Mouse (Mus musculus) CH12.LX (cell line): Measurements from ENCODE around the gene Rps5. TPM values are rescaled to one million over a fixed set of nuclear protein-coding genes. Genes with fewer than 3 reads are reported as not detected.
"Not testable (repeated sequence)": the region's sequence is repeated elsewhere in the genome, so short reads cannot be mapped to it uniquely, and the experiment has no call there.

Experiments
- DNase-seq: peaks from one replicate; pipeline ENCODE4 v3.0.0-alpha.2; 2013; ENCODE audit errors: extremely low read depth
- H3K27ac ChIP-seq: 2 replicates; pipeline ENCODE4 v1.5.1; 2012; ENCODE audit warnings: low read depth, mild to moderate bottlenecking, control low read depth, moderate library complexity; ENCODE audit not compliant: insufficient read depth
- H3K27me3 ChIP-seq: replicated peaks from 2 replicates; pipeline ENCODE3; 2012; ENCODE audit warnings: inconsistent platforms
- H3K36me3 ChIP-seq, 2 experiments: replicated peaks in 1 of 2; 2 replicates each; pipeline versions ENCODE3 to v1.6.1; 2012; ENCODE audit warnings: inconsistent platforms in 1 of 2, low read length in 1 of 2, mild to moderate bottlenecking in 1 of 2, mixed read lengths in 1 of 2, moderate library complexity in 1 of 2; ENCODE audit not compliant: control insufficient read depth in 1 of 2, insufficient read depth in 1 of 2
- H3K4me1 ChIP-seq, 2 experiments: 2 replicates each; pipeline ENCODE4 v1.6.1; 2012; ENCODE audit warnings: inconsistent platforms in 1 of 2, moderate library complexity in 1 of 2; ENCODE audit not compliant: insufficient read depth in 2 of 2, control insufficient read depth in 1 of 2
- H3K4me2 ChIP-seq: 2 replicates; pipeline ENCODE4 v1.6.1; 2012; ENCODE audit warnings: low read depth, mild to moderate bottlenecking, control low read depth; ENCODE audit not compliant: poor library complexity, insufficient read depth, severe bottlenecking
- H3K4me3 ChIP-seq, 3 experiments: fragments of 150-350 bp in 1 of 3; sonication (generic) in 1 of 3; replicated peaks in 1 of 3; 2 replicates each; pipeline versions ENCODE3 to v1.5.1; 2011 to 2012; ENCODE audit warnings: low read depth in 2 of 3, low read length in 2 of 3, mild to moderate bottlenecking in 2 of 3, moderate library complexity in 2 of 3, control low read depth in 1 of 3, improper control_type of control experiment in 1 of 3, inconsistent platforms in 1 of 3, mixed read lengths in 1 of 3; ENCODE audit not compliant: poor library complexity in 1 of 3
- H3K79me2 ChIP-seq: replicated peaks from 2 replicates; pipeline ENCODE4 v1.6.1; 2012; ENCODE audit warnings: mild to moderate bottlenecking, moderate library complexity; ENCODE audit not compliant: control insufficient read depth, poor library complexity, insufficient read depth, severe bottlenecking; ENCODE audit errors: extremely low read depth
- H3K9ac ChIP-seq: 2 replicates; pipeline ENCODE4 v1.6.1; 2012; ENCODE audit warnings: low read depth, mild to moderate bottlenecking, control low read depth, moderate library complexity; ENCODE audit not compliant: insufficient read depth
- H3K9me3 ChIP-seq: replicated peaks from 2 replicates; pipeline ENCODE3; 2012; ENCODE audit warnings: low read length, inconsistent platforms, mixed read lengths
- CTCF ChIP-seq, 2 experiments: IDR thresholded peaks in 1 of 2; conservative IDR thresholded peaks in 1 of 2; 2 replicates each; pipeline ENCODE4 v1.5.1; 2011 to 2012; ENCODE audit warnings: low read depth in 2 of 2, low read length in 2 of 2, improper control_type of control experiment in 1 of 2, inconsistent platforms in 1 of 2, mild to moderate bottlenecking in 1 of 2, moderate library complexity in 1 of 2
- ETS1 ChIP-seq: conservative IDR thresholded peaks from 2 replicates; pipeline ENCODE4 v1.6.1; 2012; ENCODE audit warnings: low read depth, mild to moderate bottlenecking, inconsistent platforms, low read length, improper control_type of control experiment, moderate library complexity
- IRF4 ChIP-seq: IDR thresholded peaks from 2 replicates; pipeline ENCODE4 v1.6.1; 2014; ENCODE audit warnings: low read depth, mild to moderate bottlenecking, inconsistent platforms, low read length, improper control_type of control experiment
- KAT2A ChIP-seq: IDR thresholded peaks from 2 replicates; pipeline ENCODE4 v1.6.1; 2012; ENCODE audit warnings: low read length, improper control_type of control experiment, inconsistent platforms; ENCODE audit not compliant: insufficient replicate concordance
- MAFK ChIP-seq: IDR thresholded peaks from 2 replicates; pipeline ENCODE4 v1.6.1; 2011; ENCODE audit warnings: low read length, improper control_type of control experiment; ENCODE audit not compliant: insufficient replicate concordance
- MEF2A ChIP-seq: IDR thresholded peaks from 2 replicates; pipeline ENCODE4 v1.6.1; 2014; ENCODE audit warnings: low read depth, mild to moderate bottlenecking, inconsistent platforms, low read length, improper control_type of control experiment, borderline replicate concordance
- RAD21 ChIP-seq: IDR thresholded peaks from 2 replicates; pipeline ENCODE4 v1.6.1; 2011; ENCODE audit warnings: low read depth, mild to moderate bottlenecking, low read length, improper control_type of control experiment, moderate library complexity
- SMC3 ChIP-seq: IDR thresholded peaks from 2 replicates; pipeline ENCODE4 v1.6.1; 2011; ENCODE audit warnings: low read depth, low read length, improper control_type of control experiment
- ZKSCAN1 ChIP-seq: IDR thresholded peaks from 2 replicates; pipeline ENCODE4 v1.6.1; 2012; ENCODE audit warnings: low read depth, inconsistent platforms, low read length, improper control_type of control experiment, borderline replicate concordance
- dilution Hi-C: fragments of 300-500 bp; cut with MboI; formaldehyde crosslinking; loops from 2 replicates; pipeline ENCODE4 v1.14.3; 2020; ENCODE audit warnings: low sequenced_read_pairs; ENCODE audit not compliant: extremely low pct_unique_long_range_greater_than_20kb, extremely low pct_ligation_motif_present
- in situ Hi-C: fragments of 300-500 bp; cut with MboI; formaldehyde crosslinking; loops from 3 replicates; pipeline ENCODE4 v1.14.3; 2019; ENCODE audit warnings: low sequenced_read_pairs, low pct_ligation_motif_present, low pct_unique_long_range_greater_than_20kb, mixed read lengths
- polyA plus RNA-seq: library from polyadenylated mRNA; unstranded; fragments of >175 nt; gene quantifications from 2 replicates; pipeline ENCODE4 v1.2.1, GENCODE M21; 2012; ENCODE audit warnings: low read depth; ENCODE audit not compliant: insufficient read length
- total RNA-seq, 2 experiments: library from RNA; depleted of rRNA; stranded (reverse); fragments of 300-350 nt in 1 of 2; fragments of >200 nt in 1 of 2; gene quantifications; 2 replicates each; pipeline ENCODE4 v1.2.3; 2012 to 2014

The Rps5 gene
- total and polyA plus RNA-seq, 3 experiments = 2,088 to 4,293 (median 4,026) TPM

DNA sequence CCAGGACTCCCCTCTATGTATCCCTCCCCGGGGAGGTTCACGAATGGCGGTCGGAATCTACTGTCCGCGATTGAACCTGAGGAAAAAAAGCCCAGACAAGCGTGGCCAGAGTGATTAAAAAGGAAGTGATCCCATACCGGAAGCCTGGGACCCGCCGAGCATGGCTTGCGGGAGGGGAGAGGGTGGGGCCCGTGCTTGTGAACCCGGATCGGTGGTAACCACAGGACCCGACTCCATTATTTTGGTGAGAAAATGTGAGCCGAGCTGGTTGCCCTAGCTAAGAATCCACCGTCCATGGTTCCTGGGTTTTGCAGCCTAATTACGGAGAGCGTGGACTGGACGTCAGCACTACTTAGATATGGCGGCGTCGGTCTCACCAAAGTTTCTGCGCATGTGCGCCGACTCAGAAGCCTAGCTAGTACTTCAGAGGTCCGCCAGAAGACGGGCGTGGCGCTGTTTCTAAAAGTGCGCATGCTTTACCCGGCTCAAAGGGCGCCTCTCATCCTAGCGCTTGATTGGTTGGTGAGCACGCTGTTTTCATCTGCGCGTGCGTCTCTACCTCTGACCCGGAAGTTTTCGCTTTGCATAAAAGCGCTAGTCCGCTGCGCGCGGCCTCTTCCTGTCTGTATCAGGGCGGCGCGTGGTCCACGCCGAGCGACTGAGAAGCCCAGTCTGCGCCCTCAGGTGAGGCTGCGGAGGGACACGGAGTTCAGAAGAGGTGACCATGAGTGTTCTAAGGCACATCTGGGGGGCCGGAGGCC, at the start of gene Rps5 (continued):
- no peak for TF ChIP-seq MAFK

DNA sequence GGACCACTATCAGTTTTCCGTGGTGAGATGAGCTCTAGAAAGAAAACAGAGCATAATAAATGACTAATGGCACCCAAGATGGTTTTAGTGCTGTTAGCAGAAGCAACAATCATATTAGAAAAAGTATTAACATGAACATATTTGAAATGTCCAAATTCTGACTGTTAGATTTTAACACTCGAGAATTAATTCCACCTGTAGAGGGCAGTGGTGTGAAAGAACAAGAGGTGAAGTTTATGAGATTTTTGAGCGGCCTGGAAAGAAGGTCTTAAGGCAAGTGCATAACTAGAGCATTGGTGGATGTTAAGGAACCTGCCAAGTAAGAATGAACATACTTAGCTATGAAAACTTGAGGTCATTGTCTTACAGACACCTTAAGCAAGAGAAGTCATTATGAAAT, 47.8 kb upstream of the Rps5 start:
- dilution Hi-C loops = no loop called here
- in situ Hi-C loops = no loop called here

DNA sequence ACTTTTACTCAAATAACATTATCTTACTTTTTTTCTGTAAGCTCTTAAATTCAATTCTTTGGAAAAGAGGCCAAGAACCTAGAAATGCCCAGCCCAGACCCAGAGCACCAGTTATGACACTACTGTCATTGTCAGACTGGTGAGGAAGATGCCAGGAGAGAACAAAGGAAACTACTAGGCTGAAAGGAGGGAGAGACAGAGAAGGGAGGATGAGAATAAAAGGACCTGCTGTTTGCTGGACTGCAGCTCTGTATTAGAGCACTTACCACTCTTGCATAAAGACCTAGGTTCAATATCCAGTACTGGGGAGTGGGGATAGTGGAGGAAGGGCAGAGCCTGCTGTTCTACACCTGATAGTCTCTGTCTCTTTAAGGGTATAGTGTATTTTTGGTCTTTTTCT, 42.1 kb upstream of the Rps5 start:
- TF ChIP-seq IRF4 (no peak), MEF2A (0 out of 2 replicates have a peak, but pooled peaks have one; percentile 59)

More for the DNA sequence above, 47.8 kb upstream of the Rps5 start:
- peaks cover 5% of the 10 kb centered on the region for H3K9me3 ChIP-seq
- H3K36me3 ChIP-seq = no peaks in the 10 kb centered on the region
- H3K27ac ChIP-seq = no peak overlapping the region
- no peak overlapping the region for H3K9ac ChIP-seq
- no peaks in the 10 kb centered on the region for H3K4me1 ChIP-seq
- H3K27me3 ChIP-seq = peaks cover 14% of the 10 kb centered on the region
- DNase-seq = peak; percentile 60
- H3K4me2 ChIP-seq = no peak overlapping the region
- H3K4me3 ChIP-seq = no peak overlapping the region
- peak; percentile 46 for TF ChIP-seq SMC3
- no peak for TF ChIP-seq ETS1
- no peak for TF ChIP-seq KAT2A
- peak; percentile 67 for TF ChIP-seq RAD21
- TF ChIP-seq CTCF (conservative IDR thresholded peaks at IDR 0.05 in 1 of 2, IDR thresholded peaks at IDR 0.05 in 1 of 2; ENCODE audit: low read depth in 2 of 2, low read length in 2 of 2) = peak; percentile 29 to 72; a peak in 3 of 4 replicates
- TF ChIP-seq, all 38 proteins: peak for 3
- no peaks in the 10 kb centered on the region for H3K79me2 ChIP-seq

DNA sequence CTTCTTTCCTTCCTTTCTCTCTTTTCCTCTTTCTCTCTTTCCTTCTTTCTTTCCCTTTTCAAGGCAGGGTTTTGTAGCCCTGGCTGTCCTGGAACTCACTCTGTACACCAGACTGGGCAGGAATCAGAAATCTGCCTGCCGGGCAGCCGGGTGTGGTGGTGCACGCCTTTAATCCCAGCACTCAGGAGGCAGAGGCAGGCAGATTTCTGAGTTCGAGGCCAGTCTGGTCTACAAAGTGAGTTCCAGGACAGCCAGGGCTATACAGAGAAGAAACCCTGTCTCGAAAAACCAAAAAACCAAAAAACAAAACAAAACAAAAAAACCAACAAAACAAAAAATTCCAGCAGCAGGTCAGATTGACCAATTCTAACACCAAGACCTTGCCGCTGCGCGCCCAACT, 41.6 kb upstream of the Rps5 start:
- H3K4me1 ChIP-seq = peaks cover 2 to 17% of the 10 kb centered on the region in 2 experiments; a peak in 2 of 4 replicates
- H3K4me2 ChIP-seq = peak overlapping the region; percentile 76
- H3K79me2 ChIP-seq, dilution Hi-C loops, H3K36me3 ChIP-seq, DNase-seq, H3K9ac ChIP-seq, H3K9me3 ChIP-seq, H3K27me3 ChIP-seq, H3K27ac ChIP-seq, in situ Hi-C loops: not testable (repeated sequence)
- peak; percentile 21; the same call in 1 of the 2 replicates for TF ChIP-seq ZKSCAN1
- H3K4me3 ChIP-seq = peak overlapping the region; percentile 41 to 75 (median 52)

More for the DNA sequence above, 42.1 kb upstream of the Rps5 start:
- H3K4me1 ChIP-seq = peaks cover 2 to 14% of the 10 kb centered on the region in 2 experiments; a peak in 2 of 4 replicates
- in situ Hi-C loops = no loop called here
- no peak overlapping the region for H3K27ac ChIP-seq
- H3K9me3 ChIP-seq = peaks cover 2% of the 10 kb centered on the region
- no peaks in the 10 kb centered on the region for H3K27me3 ChIP-seq
- DNase-seq = no peak
- peaks cover 0 to 6% of the 10 kb centered on the region in 2 experiments for H3K36me3 ChIP-seq
- no peak overlapping the region; the same call in 1 of the 2 replicates for H3K9ac ChIP-seq
- dilution Hi-C loops = no loop called here
- no peaks in the 10 kb centered on the region for H3K79me2 ChIP-seq
- no peak overlapping the region for H3K4me3 ChIP-seq
- H3K4me2 ChIP-seq = no peak overlapping the region
